Mouse (Mus musculus) liver, adult 2 months (tissue): ENCODE data around the gene Col6a3. TPM values are rescaled to one million over a fixed set of nuclear protein-coding genes. Genes with fewer than 3 reads are reported as not detected.
A peak's percentile ranks its signal among the peaks of the same experiment; 100 is the strongest.

Source experiments
- DNase-seq: peaks from one replicate; pipeline ENCODE4 v3.0.0-alpha.2; 2011; ENCODE audit warnings: low read depth, low spot score; ENCODE audit errors: extremely low read depth
- H3K27ac ChIP-seq: fragments of 200-500 bp; replicated peaks from 2 replicates; pipeline ENCODE4 v1.5.1; 2012; ENCODE audit warnings: low read depth, mild to moderate bottlenecking, control low read depth, inconsistent platforms, low read length; ENCODE audit not compliant: insufficient read depth
- H3K27me3 ChIP-seq: fragments of 200-500 bp; 2 replicates; pipeline ENCODE4 v1.6.1; 2012; ENCODE audit warnings: mild to moderate bottlenecking, moderate library complexity, low read length, inconsistent platforms; ENCODE audit not compliant: control insufficient read depth, insufficient read depth
- H3K36me3 ChIP-seq: fragments of 200-500 bp; 2 replicates; pipeline ENCODE4 v1.6.1; 2012; ENCODE audit warnings: low read length, inconsistent platforms; ENCODE audit not compliant: control insufficient read depth, insufficient read depth
- H3K4me1 ChIP-seq: fragments of 200-500 bp; 2 replicates; pipeline ENCODE4 v1.6.1; 2011; ENCODE audit warnings: low read length; ENCODE audit not compliant: control insufficient read depth, insufficient read depth
- H3K4me3 ChIP-seq: fragments of 200-500 bp; 2 replicates; pipeline ENCODE4 v1.5.1; 2011; ENCODE audit warnings: low read depth, mild to moderate bottlenecking, control low read depth, low read length, moderate library complexity; ENCODE audit not compliant: insufficient read depth
- H3K79me2 ChIP-seq: fragments of 200-500 bp; 2 replicates; pipeline ENCODE4 v1.6.1; 2012; ENCODE audit warnings: inconsistent platforms, mild to moderate bottlenecking, low read length, moderate library complexity; ENCODE audit not compliant: control insufficient read depth, insufficient read depth
- H3K9ac ChIP-seq: fragments of 200-500 bp; 2 replicates; pipeline ENCODE4 v1.6.1; 2012; ENCODE audit warnings: low read depth, mild to moderate bottlenecking, control low read depth, inconsistent platforms, low read length
- CTCF ChIP-seq: fragments of 200-500 bp; IDR thresholded peaks from 2 replicates; pipeline ENCODE4 v1.5.1; 2011; ENCODE audit warnings: low read depth, low read length, control low read depth
- POLR2A ChIP-seq: fragments of 200-500 bp; IDR thresholded peaks from 2 replicates; pipeline ENCODE4 v1.6.1; 2011; ENCODE audit warnings: low read length, control low read depth; ENCODE audit not compliant: insufficient read depth; ENCODE audit errors: extremely low read depth
- whole genome bisulfite sequencing: fragments of 180-500 bp; shearing (Covaris S2); methylation state at CpG from one replicate; pipeline ENCODE4 v1.1.7; 2018; 5-methylcytosine and 5-hydroxymethylcytosine counted together
- polyA plus RNA-seq: library from polyadenylated mRNA; depleted of rRNA; stranded (reverse); fragments of >200 nt; gene quantifications from 2 replicates; pipeline ENCODE4 v1.2.3, GENCODE M21; 2012; rRNA removed
- total RNA-seq: library from RNA; depleted of rRNA; stranded (reverse); fragments of >200 nt; gene quantifications from 2 replicates; pipeline ENCODE4 v1.2.3, GENCODE M21; 2014; rRNA removed

The Col6a3 gene
- total RNA-seq (5.5 and 9.9 TPM in 2 replicates), polyA plus RNA-seq (1.6 and 2.1 TPM in 2 replicates)

- Histone ChIP-seq H3K9ac (peak within 1 kb of the TSS; percentile 34), H3K27ac (no peak within 1 kb of the TSS), H3K27me3 (no peaks in the 10 kb centered on the region), H3K79me2 (no peaks in the 10 kb centered on the region), H3K36me3 (no peaks in the 10 kb centered on the region), H3K4me1 (no peaks in the 10 kb centered on the region), H3K4me3 (peak within 1 kb of the TSS; percentile 33)
- TF ChIP-seq CTCF (no peak), POLR2A (no peak)
- DNase-seq, result peak; percentile 13
- WGBS, result 60% methylated on average over 4 of the region's 4 CpGs
These were observed at the start of gene Col6a3 for GRCm38 (mm10) chr1:90843836-90844235. Gene Col6a3, minus strand, starts transcription at chr1:90843971.

- no peak for DNase-seq
- Histone ChIP-seq H3K36me3 (no peaks in the 10 kb centered on the region), H3K27ac (no peak overlapping the region), H3K27me3 (no peaks in the 10 kb centered on the region), H3K79me2 (no peaks in the 10 kb centered on the region), H3K4me1 (no peaks in the 10 kb centered on the region), H3K9ac (no peak overlapping the region), H3K4me3 (no peak overlapping the region)
- TF ChIP-seq CTCF (no peak), POLR2A (no peak)
- WGBS, result 59% methylated on average over 6 of the region's 6 CpGs
These were observed 42.1 kb upstream of the Col6a3 start for GRCm38 (mm10) chr1:90885771-90886460.

- Histone ChIP-seq H3K27me3 (no peaks in the 10 kb centered on the region; the same call in 1 of the 2 replicates), H3K4me3 (no peak overlapping the region), H3K79me2 (no peaks in the 10 kb centered on the region), H3K27ac (no peak overlapping the region), H3K4me1 (no peaks in the 10 kb centered on the region), H3K36me3 (no peaks in the 10 kb centered on the region), H3K9ac (no peak overlapping the region)
- TF ChIP-seq POLR2A (no peak), CTCF (no peak)
- WGBS, result 63% methylated on average over 5 of the region's 5 CpGs
- no peak for DNase-seq
These were observed 32.9 kb upstream of the Col6a3 start for GRCm38 (mm10) chr1:90876486-90877270.

- Histone ChIP-seq H3K27ac (no peak overlapping the region), H3K4me1 (no peaks in the 10 kb centered on the region), H3K27me3 (no peaks in the 10 kb centered on the region; the same call in 1 of the 2 replicates), H3K9ac (no peak overlapping the region), H3K36me3 (no peaks in the 10 kb centered on the region), H3K4me3 (no peak overlapping the region), H3K79me2 (no peaks in the 10 kb centered on the region)
- no peak for DNase-seq
- TF ChIP-seq CTCF (no peak), POLR2A (no peak)
- WGBS, result 38% methylated on average over 2 of the region's 2 CpGs
These were observed 32.2 kb upstream of the Col6a3 start for GRCm38 (mm10) chr1:90875961-90876360.

GRCm38 (mm10) chr1:90875371-90875770 is 31.6 kb upstream of the Col6a3 start:
- Histone ChIP-seq H3K36me3 (no peaks in the 10 kb centered on the region), H3K4me1 (no peaks in the 10 kb centered on the region), H3K27ac (no peak overlapping the region), H3K27me3 (no peaks in the 10 kb centered on the region; the same call in 1 of the 2 replicates), H3K79me2 (no peaks in the 10 kb centered on the region), H3K4me3 (no peak overlapping the region), H3K9ac (no peak overlapping the region)
- WGBS, result 79% methylated on average over 8 of the region's 8 CpGs
- DNase-seq, result no peak
- no peak for TF ChIP-seq POLR2A
- no peak for TF ChIP-seq CTCF
